23 mouse cellular contexts compared by ENCODE assay signal in genomic region chr1:92106486-92107160, GRCm38 (mm10).
DNase-seq lines count a peak whose midpoint lies in the region; ATAC-seq and TF ChIP-seq lines count a peak whose summit lies in the region.
"Had no signal": no experiment of that assay in that cellular context is flagged by ENCODE, and none has a peak within 500 bp of the region (broad histone marks: within the 10 kb centered on the region; RNA-seq: fewer than 3 reads in every experiment).

No protein-coding gene starts in this region.

- no peak for TF ChIP-seq CTCF in gastrocnemius, adult 2 months (IDR thresholded peaks at IDR 0.05)

- peak overlapping the region; percentile 96 for H3K27ac ChIP-seq in gastrocnemius, adult 2 months
- H3K27ac ChIP-seq in kidney, embryonic 16.5 days (ENCODE audit: low read length) = no peak overlapping the region
- H3K27ac ChIP-seq: heart, embryonic 15.5 days; hindbrain, embryonic 14.5 days; liver, embryonic 13.5 days had no signal

- no peak for ATAC-seq in kidney, embryonic 16.5 days (ENCODE audit: low FRiP score, low TSS enrichment)
- ATAC-seq: forebrain, postnatal 0 days; inflammation-experienced regulatory T-cells, adult 6 months; midbrain, embryonic 16.5 days had no signal

- DNase-seq in gastrocnemius, adult 2 months = peak; percentile 14
- no peak for DNase-seq in gastrocnemius, postnatal 10 days
- peak; percentile 36 for DNase-seq in Muller cell, postnatal 12 days (ENCODE audit: inconsistent ontology term)
- peak; percentile 60 to 70 for DNase-seq in cerebellum, adult 18-20 months
- DNase-seq in cerebellum, postnatal 14 days = peak; percentile 63 to 78
- no peak for DNase-seq in kidney, adult 11 months
- no peak for DNase-seq in adrenal gland, adult 2 months
- DNase-seq: adrenal gland, postnatal 36 days; forebrain, postnatal 0 days; gastrocnemius, postnatal 36 days; heart, postnatal 36 days; kidney, adult 8-10 months; kidney, postnatal 14 days; liver, embryonic 13.5 days; lung, embryonic 14.5 days; right cerebral cortex, adult 18-20 months; right cerebral cortex, postnatal 4 days had no signal

- WGBS in kidney, embryonic 16.5 days = 85% methylated on average over 4 of the region's 4 CpGs

- H3K27me3 ChIP-seq in kidney, embryonic 16.5 days (ENCODE audit: insufficient read depth, low read length) = no peaks in the 10 kb centered on the region
- H3K27me3 ChIP-seq: heart, embryonic 15.5 days; liver, embryonic 13.5 days had no signal

- no peaks in the 10 kb centered on the region for H3K36me3 ChIP-seq in kidney, embryonic 16.5 days (ENCODE audit: insufficient read depth, low read length)
- H3K36me3 ChIP-seq: heart, embryonic 15.5 days; liver, embryonic 13.5 days had no signal

- no peaks in the 10 kb centered on the region for H3K9me3 ChIP-seq in kidney, embryonic 16.5 days (ENCODE audit: low read length)
- H3K9me3 ChIP-seq: heart, embryonic 15.5 days; liver, embryonic 13.5 days had no signal

- H3K4me2 ChIP-seq in kidney, embryonic 16.5 days (replicated peaks; ENCODE audit: low read depth, low read length) = no peak overlapping the region
- H3K4me2 ChIP-seq: heart, embryonic 15.5 days; hindbrain, embryonic 14.5 days; liver, embryonic 13.5 days; lung, embryonic 14.5 days had no signal

- peak overlapping the region; percentile 15; the same call in 1 of the 2 replicates for H3K4me3 ChIP-seq in gastrocnemius, adult 2 months
- no peak overlapping the region for H3K4me3 ChIP-seq in kidney, embryonic 16.5 days (ENCODE audit: low read length)
- H3K4me3 ChIP-seq: heart, embryonic 15.5 days; liver, embryonic 13.5 days; myocyte had no signal

- intact Hi-C loops in gastrocnemius, adult 2 months (cut with DNase I) = no loop called here

- no peak overlapping the region for H3K9ac ChIP-seq in kidney, embryonic 16.5 days (replicated peaks; ENCODE audit: low read length)
- H3K9ac ChIP-seq: forebrain, postnatal 0 days; heart, embryonic 15.5 days; hindbrain, embryonic 14.5 days; liver, embryonic 13.5 days; lung, embryonic 14.5 days had no signal

- H3K4me1 ChIP-seq in kidney, embryonic 16.5 days (ENCODE audit: insufficient read depth, low read length) = no peaks in the 10 kb centered on the region

Comparison
In these comparisons a context has a peak if more than half of its experiments do, and no peak if none do; other contexts are left out.
1. DNase-seq: peak in gastrocnemius, adult 2 months (single experiment), Muller cell, postnatal 12 days (single experiment), cerebellum, adult 18-20 months (2 of 2) and cerebellum, postnatal 14 days (2 of 2); none in gastrocnemius, postnatal 10 days (single experiment), kidney, adult 11 months (single experiment) and adrenal gland, adult 2 months (single experiment).